Mouse (Mus musculus) bone marrow, adult 2 months (tissue): Measurements from ENCODE around the gene Gpx3.

Experiments used
- CTCF ChIP-seq: fragments of 200-500 bp; IDR thresholded peaks from 2 replicates; pipeline ENCODE4 v1.5.1; 2011; ENCODE audit warnings: low read length, control low read depth; ENCODE audit not compliant: control insufficient read depth, insufficient read depth
- POLR2A ChIP-seq: fragments of 200-500 bp; IDR thresholded peaks from 2 replicates; pipeline ENCODE4 v1.6.1; 2011; ENCODE audit warnings: low read depth, mild to moderate bottlenecking, control low read depth, low read length, borderline replicate concordance; ENCODE audit not compliant: control insufficient read depth

GRCm38 (mm10) chr11:54928886-54929285 lies 26.6 kb downstream of the Gpx3 start:
- TF ChIP-seq POLR2A (no peak), CTCF (no peak)
